Mouse (Mus musculus) urinary bladder, postnatal 10 days (tissue): ENCODE results near the gene Rcbtb2.

Source experiments
- DNase-seq: peaks from one replicate; pipeline ENCODE4 v3.0.0; 2022; ENCODE audit warnings: low spot score

Rcbtb2 gene

GRCm38 (mm10) chr14:73209262-73209661 lies 86.4 kb downstream of the Rcbtb2 start:
- no peak for DNase-seq

GRCm38 (mm10) chr14:73210196-73210595 lies 87.4 kb downstream of the Rcbtb2 start:
- no peak for DNase-seq

GRCm38 (mm10) chr14:73211477-73211876 lies 88.6 kb downstream of the Rcbtb2 start:
- no peak for DNase-seq

- DNase-seq = no peak
Measured at GRCm38 (mm10) chr14:73217062-73217461, 94.2 kb downstream of the Rcbtb2 start.

- no peak for DNase-seq
Measured at GRCm38 (mm10) chr14:73222316-73222970, 99.6 kb downstream of the Rcbtb2 start.

GRCm38 (mm10) chr14:73226346-73226745 lies 103.5 kb downstream of the Rcbtb2 start:
- DNase-seq = no peak

- DNase-seq = no peak
Measured at GRCm38 (mm10) chr14:73226849-73227248, 104.0 kb downstream of the Rcbtb2 start.

- no peak for DNase-seq
Measured at GRCm38 (mm10) chr14:73231286-73231982, 108.6 kb downstream of the Rcbtb2 start.

GRCm38 (mm10) chr14:73234468-73235031 lies 111.7 kb downstream of the Rcbtb2 start:
- no peak for DNase-seq

GRCm38 (mm10) chr14:73237848-73238321 lies 115.0 kb downstream of the Rcbtb2 start, which contains the start of gene Lpar6:
Gene Lpar6 (plus strand): TSS chr14:73237895.
- no peak for DNase-seq

- no peak for DNase-seq
Measured at GRCm38 (mm10) chr14:73238498-73239250, 115.8 kb downstream of the Rcbtb2 start.

- no peak for DNase-seq
Measured at GRCm38 (mm10) chr14:73239291-73239690, 116.5 kb downstream of the Rcbtb2 start.

GRCm38 (mm10) chr14:73239857-73240256 lies 117.0 kb downstream of the Rcbtb2 start:
- no peak for DNase-seq

GRCm38 (mm10) chr14:73244061-73244597 lies 121.3 kb downstream of the Rcbtb2 start:
- no peak for DNase-seq

- DNase-seq = no peak
Measured at GRCm38 (mm10) chr14:73250056-73250455, 127.2 kb downstream of the Rcbtb2 start.

GRCm38 (mm10) chr14:73252276-73252675 lies 129.4 kb downstream of the Rcbtb2 start:
- no peak for DNase-seq

GRCm38 (mm10) chr14:73253453-73254251 lies 130.8 kb downstream of the Rcbtb2 start:
- DNase-seq = no peak

- no peak for DNase-seq
Measured at GRCm38 (mm10) chr14:73254412-73254811, 131.6 kb downstream of the Rcbtb2 start.

GRCm38 (mm10) chr14:73255426-73255970 lies 132.7 kb downstream of the Rcbtb2 start:
- no peak for DNase-seq

GRCm38 (mm10) chr14:73257348-73257747 lies 134.5 kb downstream of the Rcbtb2 start:
- DNase-seq = no peak
